Mouse (Mus musculus): ENCODE measurements around the gene Rnf31. TPM values are rescaled to one million over a fixed set of nuclear protein-coding genes. Genes with fewer than 3 reads are reported as not detected.

Rnf31 gene
- polyA plus RNA-seq, 1 experiment from 2014 or later = 12.7 TPM

DNA sequence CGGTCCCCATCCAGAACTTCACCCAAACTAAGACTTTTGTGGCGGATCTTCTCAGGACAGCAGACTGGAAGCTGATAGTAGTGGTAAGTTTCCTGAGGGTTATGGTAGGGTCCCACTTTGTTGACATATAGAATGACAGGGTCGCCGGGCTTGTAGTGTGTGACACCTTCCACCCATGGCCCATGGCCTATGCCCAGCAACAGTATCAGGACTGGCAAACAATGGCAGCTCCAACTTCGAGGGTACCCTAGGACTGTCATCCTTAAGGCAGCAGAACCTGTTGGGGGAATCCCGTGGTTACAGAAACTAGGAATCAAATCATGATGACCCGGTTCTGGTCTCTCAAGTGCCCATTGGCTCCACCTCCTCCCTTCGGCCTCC, 51.2 kb downstream of the Rnf31 start:
- WGBS = 21% methylated on average over 8 of the region's 8 CpGs
- H3K4me2 ChIP-seq (ENCODE audit: low read length) = peak overlapping the region; percentile 80
- peak overlapping the region; percentile 78 to 94 for H3K27ac ChIP-seq (replicated peaks in 1 of 2; ENCODE audit: control insufficient read depth in 1 of 2, insufficient read depth in 1 of 2, low read depth in 2 of 2, low read length in 2 of 2)
- no peaks in the 10 kb centered on the region for H3K9me3 ChIP-seq (ENCODE audit: control insufficient read depth, low read length)
- peak overlapping the region; percentile 61 to 70 for H3K4me3 ChIP-seq (ENCODE audit: control insufficient read depth in 1 of 2, insufficient read depth in 1 of 2, low read depth in 1 of 2, low read length in 2 of 2)
- H3K9ac ChIP-seq (ENCODE audit: low read length) = peak overlapping the region; percentile 81
- H3K27me3 ChIP-seq (ENCODE audit: control insufficient read depth, insufficient read depth, low read length) = no peaks in the 10 kb centered on the region
- H3K36me3 ChIP-seq (ENCODE audit: control insufficient read depth, insufficient read depth, low read length) = peaks cover 61% of the 10 kb centered on the region
- H3K4me1 ChIP-seq (ENCODE audit: control insufficient read depth in 2 of 2, insufficient read depth in 2 of 2, low read length in 2 of 2) = peaks cover 11 to 19% of the 10 kb centered on the region in 2 experiments
- ATAC-seq (ENCODE audit: insufficient number of reproducible peaks, insufficient read depth, low FRiP score, low read depth) = peak; percentile 25; the same call in 1 of the 2 replicates

DNA sequence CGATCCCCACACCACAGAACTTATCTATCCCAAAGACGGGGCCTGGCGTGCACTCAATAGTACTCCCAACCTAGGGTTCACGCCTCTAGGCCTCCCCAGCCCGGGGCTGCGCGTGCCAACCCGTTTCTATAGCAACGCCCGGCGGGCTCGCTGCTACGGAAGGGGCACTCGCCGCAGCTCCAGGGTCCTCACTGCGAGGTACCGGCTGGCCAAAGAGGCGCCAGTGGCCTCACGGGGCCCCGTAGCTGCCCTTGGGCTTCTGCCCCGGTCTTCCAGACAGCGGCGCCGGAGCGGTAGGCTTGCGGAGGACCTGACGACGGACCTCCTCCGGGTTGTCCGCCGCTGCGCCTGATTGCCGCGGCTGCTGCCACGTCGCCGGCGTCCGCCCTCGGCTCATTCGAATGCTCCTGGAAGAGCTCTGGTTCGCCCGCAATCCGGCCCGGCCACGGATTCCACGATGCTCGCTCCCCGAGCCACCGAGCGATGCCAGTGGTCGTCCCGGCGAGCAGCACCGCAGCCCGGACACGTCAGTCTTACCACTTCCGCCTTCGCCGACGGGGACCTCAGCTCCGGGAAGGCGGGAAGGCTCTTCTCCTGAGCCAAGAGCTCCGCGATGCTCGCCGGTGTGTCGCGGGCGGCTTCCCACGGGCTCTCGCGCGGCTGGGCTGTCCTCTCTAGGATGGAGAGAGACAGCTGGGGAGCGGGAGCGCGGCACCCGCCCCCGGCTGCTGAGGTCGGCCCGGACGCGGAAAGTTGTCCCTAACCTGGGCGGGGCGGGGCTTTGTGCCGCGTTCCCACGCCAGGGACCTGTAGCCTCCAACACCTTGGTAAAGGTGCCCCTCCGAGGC, 51.8 kb downstream of the Rnf31 start, which contains the start of gene Tm9sf1:
Gene Tm9sf1 (minus strand): TSS at position 747 of the 848 bp plus-strand sequence.
- Histone ChIP-seq H3K4me3 (ENCODE audit: control insufficient read depth in 1 of 2, insufficient read depth in 1 of 2, low read depth in 1 of 2, low read length in 2 of 2) (peak within 1 kb of the TSS; percentile 61 to 70), H3K4me1 (ENCODE audit: control insufficient read depth in 2 of 2, insufficient read depth in 2 of 2, low read length in 2 of 2) (peaks cover 11 to 19% of the 10 kb centered on the region in 2 experiments), H3K27me3 (ENCODE audit: control insufficient read depth, insufficient read depth, low read length) (no peaks in the 10 kb centered on the region), H3K9ac (ENCODE audit: low read length) (peak within 1 kb of the TSS; percentile 81), H3K27ac (replicated peaks in 1 of 2; ENCODE audit: control insufficient read depth in 1 of 2, insufficient read depth in 1 of 2, low read depth in 2 of 2, low read length in 2 of 2) (peak within 1 kb of the TSS; percentile 78 to 94), H3K9me3 (ENCODE audit: control insufficient read depth, low read length) (no peaks in the 10 kb centered on the region), H3K4me2 (ENCODE audit: low read length) (peak within 1 kb of the TSS; percentile 80), H3K36me3 (ENCODE audit: control insufficient read depth, insufficient read depth, low read length) (peaks cover 56% of the 10 kb centered on the region)
- under 1% methylated on average over 89 of the region's 89 CpGs for WGBS
- peak; percentile 82 for ATAC-seq (ENCODE audit: insufficient number of reproducible peaks, insufficient read depth, low FRiP score, low read depth)

- no peaks in the 10 kb centered on the region for H3K27me3 ChIP-seq (ENCODE audit: control insufficient read depth, insufficient read depth, low read length)
- ATAC-seq (ENCODE audit: insufficient number of reproducible peaks, insufficient read depth, low FRiP score, low read depth) = no peak
- peaks cover 11 to 19% of the 10 kb centered on the region in 2 experiments for H3K4me1 ChIP-seq (ENCODE audit: control insufficient read depth in 2 of 2, insufficient read depth in 2 of 2, low read length in 2 of 2)
- no peaks in the 10 kb centered on the region for H3K9me3 ChIP-seq (ENCODE audit: control insufficient read depth, low read length)
- 20% methylated on average over 17 of the region's 17 CpGs for WGBS
- peak overlapping the region; percentile 81 for H3K9ac ChIP-seq (ENCODE audit: low read length)
- peaks cover 45% of the 10 kb centered on the region for H3K36me3 ChIP-seq (ENCODE audit: control insufficient read depth, insufficient read depth, low read length)
- peak overlapping the region; percentile 80 for H3K4me2 ChIP-seq (ENCODE audit: low read length)
- peak overlapping the region; percentile 76 to 94 for H3K27ac ChIP-seq (replicated peaks in 1 of 2; ENCODE audit: control insufficient read depth in 1 of 2, insufficient read depth in 1 of 2, low read depth in 2 of 2, low read length in 2 of 2)
- H3K4me3 ChIP-seq (ENCODE audit: control insufficient read depth in 1 of 2, insufficient read depth in 1 of 2, low read depth in 1 of 2, low read length in 2 of 2) = peak overlapping the region; percentile 61 to 70
These were observed 52.9 kb downstream of the Rnf31 start for GRCm38 (mm10) chr14:55644261-55644888.

DNA sequence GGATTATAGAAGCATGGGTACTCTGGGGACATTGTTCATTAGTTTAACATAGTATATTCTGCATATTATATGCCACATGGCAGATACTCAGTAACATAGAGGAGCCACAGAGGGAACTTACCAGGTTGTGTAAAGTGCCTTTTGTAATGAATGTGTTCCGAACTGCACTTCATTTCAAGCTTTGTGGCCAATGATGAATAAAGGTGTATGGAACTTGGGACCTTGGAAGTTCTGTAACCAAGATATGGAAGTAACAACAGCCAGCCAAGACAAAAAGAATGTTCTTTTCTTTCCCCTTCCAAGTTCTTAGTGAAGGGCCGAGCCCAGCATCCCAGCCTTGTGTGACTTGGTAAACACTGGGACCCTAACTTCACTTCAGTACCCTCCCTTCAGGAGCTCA, 58.4 kb downstream of the Rnf31 start, which contains the start of gene Tssk4:
Gene Tssk4 (plus strand): TSS at position 301 of the 400 bp plus-strand sequence.
- H3K9ac ChIP-seq (ENCODE audit: low read length) = no peak within 1 kb of the TSS
- no peak for ATAC-seq (ENCODE audit: insufficient number of reproducible peaks, insufficient read depth, low FRiP score, low read depth)
- peaks cover 2 to 5% of the 10 kb centered on the region in 2 experiments; a peak in 3 of 4 replicates for H3K4me1 ChIP-seq (ENCODE audit: control insufficient read depth in 2 of 2, insufficient read depth in 2 of 2, low read length in 2 of 2)
- WGBS = 95% methylated on average over 2 of the region's 2 CpGs
- no peak within 1 kb of the TSS for H3K27ac ChIP-seq (replicated peaks in 1 of 2; ENCODE audit: control insufficient read depth in 1 of 2, insufficient read depth in 1 of 2, low read depth in 2 of 2, low read length in 2 of 2)
- no peak within 1 kb of the TSS for H3K4me3 ChIP-seq (ENCODE audit: control insufficient read depth in 1 of 2, insufficient read depth in 1 of 2, low read depth in 1 of 2, low read length in 2 of 2)
- no peak within 1 kb of the TSS for H3K4me2 ChIP-seq (ENCODE audit: low read length)
- H3K9me3 ChIP-seq (ENCODE audit: control insufficient read depth, low read length) = no peaks in the 10 kb centered on the region
- peaks cover 19% of the 10 kb centered on the region for H3K36me3 ChIP-seq (ENCODE audit: control insufficient read depth, insufficient read depth, low read length)
- H3K27me3 ChIP-seq (ENCODE audit: control insufficient read depth, insufficient read depth, low read length) = no peaks in the 10 kb centered on the region

DNA sequence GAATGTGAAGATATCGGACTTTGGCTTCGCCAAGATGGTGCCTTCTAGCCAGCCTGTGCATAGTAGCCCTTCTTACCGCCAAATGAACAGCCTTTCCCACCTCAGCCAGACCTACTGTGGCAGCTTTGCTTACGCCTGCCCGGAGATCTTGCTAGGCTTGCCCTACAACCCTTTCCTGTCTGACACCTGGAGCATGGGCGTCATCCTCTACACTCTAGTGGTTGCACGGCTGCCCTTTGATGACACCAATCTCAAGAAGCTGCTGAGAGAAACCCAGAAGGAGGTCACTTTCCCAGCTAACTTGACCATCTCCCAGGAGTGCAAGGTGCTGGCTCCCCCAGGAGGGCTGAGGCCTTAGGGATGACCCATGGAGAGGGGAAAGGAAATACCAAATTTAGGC, 60.0 kb downstream of the Rnf31 start:
- H3K27ac ChIP-seq (replicated peaks in 1 of 2; ENCODE audit: control insufficient read depth in 1 of 2, insufficient read depth in 1 of 2, low read depth in 2 of 2, low read length in 2 of 2) = no peak overlapping the region
- H3K36me3 ChIP-seq (ENCODE audit: control insufficient read depth, insufficient read depth, low read length) = peaks cover 11% of the 10 kb centered on the region
- H3K4me3 ChIP-seq (ENCODE audit: control insufficient read depth in 1 of 2, insufficient read depth in 1 of 2, low read depth in 1 of 2, low read length in 2 of 2) = no peak overlapping the region
- 71% methylated on average over 7 of the region's 7 CpGs for WGBS
- H3K9me3 ChIP-seq (ENCODE audit: control insufficient read depth, low read length) = no peaks in the 10 kb centered on the region
- no peak for ATAC-seq (ENCODE audit: insufficient number of reproducible peaks, insufficient read depth, low FRiP score, low read depth)
- no peak overlapping the region for H3K4me2 ChIP-seq (ENCODE audit: low read length)
- no peak overlapping the region for H3K9ac ChIP-seq (ENCODE audit: low read length)
- no peaks in the 10 kb centered on the region for H3K27me3 ChIP-seq (ENCODE audit: control insufficient read depth, insufficient read depth, low read length)
- H3K4me1 ChIP-seq (ENCODE audit: control insufficient read depth in 2 of 2, insufficient read depth in 2 of 2, low read length in 2 of 2) = no peaks in the 10 kb centered on the region; a peak in 1 of 4 replicates

Other genes starting within 250 kb of the Rnf31 start
- 43.4 and 54.1 TPM in 2 replicates for gene Dhrs4, start 113.0 kb upstream of the Rnf31 start, polyA plus RNA-seq (2014; fragmentation: Nextera tagmentation; extraction: Ambion mirVana)
- 1.6 and 2.9 TPM in 2 replicates for gene Carmil3, start 101.1 kb upstream of the Rnf31 start, polyA plus RNA-seq (2014; fragmentation: Nextera tagmentation; extraction: Ambion mirVana)
- gene Cpne6, start 81.3 kb upstream of the Rnf31 start, polyA plus RNA-seq (2014; fragmentation: Nextera tagmentation; extraction: Ambion mirVana) = 0.12 and 0.36 TPM in 2 replicates
- not detected in 2 replicates for gene Nrl, start 66.7 kb upstream of the Rnf31 start, polyA plus RNA-seq (2014; fragmentation: Nextera tagmentation; extraction: Ambion mirVana)
- gene Pck2, start 51.4 kb upstream of the Rnf31 start, polyA plus RNA-seq (2014; fragmentation: Nextera tagmentation; extraction: Ambion mirVana) = 35.1 TPM in 2 replicates
- 68.1 and 74.1 TPM in 2 replicates for gene Dcaf11, start 31.7 kb upstream of the Rnf31 start, polyA plus RNA-seq (2014; fragmentation: Nextera tagmentation; extraction: Ambion mirVana)
- gene A730061H03Rik, start 31.3 kb upstream of the Rnf31 start, polyA plus RNA-seq (2014; fragmentation: Nextera tagmentation; extraction: Ambion mirVana) = not detected in 2 replicates
- 97.6 and 102 TPM in 2 replicates for gene Fitm1, start 16.1 kb upstream of the Rnf31 start, polyA plus RNA-seq (2014; fragmentation: Nextera tagmentation; extraction: Ambion mirVana)
- 224 and 250 TPM in 2 replicates for gene Psme1, start 13.6 kb upstream of the Rnf31 start, polyA plus RNA-seq (2014; fragmentation: Nextera tagmentation; extraction: Ambion mirVana)
- gene Emc9, start 6.4 kb upstream of the Rnf31 start, polyA plus RNA-seq (2014; fragmentation: Nextera tagmentation; extraction: Ambion mirVana) = 22.6 and 22.7 TPM in 2 replicates
- gene Psme2, start 595 bp upstream of the Rnf31 start, polyA plus RNA-seq (2014; fragmentation: Nextera tagmentation; extraction: Ambion mirVana) = 225 and 229 TPM in 2 replicates
- gene Irf9, start 11.9 kb downstream of the Rnf31 start, polyA plus RNA-seq (2014; fragmentation: Nextera tagmentation; extraction: Ambion mirVana) = 9.8 and 10.1 TPM in 2 replicates
- gene Rec8, start 26.3 kb downstream of the Rnf31 start, polyA plus RNA-seq (2014; fragmentation: Nextera tagmentation; extraction: Ambion mirVana) = 7.1 and 10.2 TPM in 2 replicates
- 65.7 and 68.4 TPM in 2 replicates for gene Ipo4, start 44.2 kb downstream of the Rnf31 start, polyA plus RNA-seq (2014; fragmentation: Nextera tagmentation; extraction: Ambion mirVana)
- gene Gm49378, start 46.2 kb downstream of the Rnf31 start, polyA plus RNA-seq (2014; fragmentation: Nextera tagmentation; extraction: Ambion mirVana) = 1.8 and 2.5 TPM in 2 replicates
- gene Tm9sf1, start 52.1 kb downstream of the Rnf31 start, polyA plus RNA-seq (2014; fragmentation: Nextera tagmentation; extraction: Ambion mirVana) = 86.6 and 90.0 TPM in 2 replicates
- 0.35 and 0.46 TPM in 2 replicates for gene Tssk4, start 58.5 kb downstream of the Rnf31 start, polyA plus RNA-seq (2014; fragmentation: Nextera tagmentation; extraction: Ambion mirVana)
- 99.2 and 100 TPM in 2 replicates for gene Mdp1, start 68.8 kb downstream of the Rnf31 start, polyA plus RNA-seq (2014; fragmentation: Nextera tagmentation; extraction: Ambion mirVana)
- gene Gmpr2, start 80.2 kb downstream of the Rnf31 start, polyA plus RNA-seq (2014; fragmentation: Nextera tagmentation; extraction: Ambion mirVana) = 40.6 and 40.9 TPM in 2 replicates
- gene Nedd8, start 80.4 kb downstream of the Rnf31 start, polyA plus RNA-seq (2014; fragmentation: Nextera tagmentation; extraction: Ambion mirVana) = 511 and 563 TPM in 2 replicates
- 28.7 and 31.6 TPM in 2 replicates for gene Tinf2, start 90.1 kb downstream of the Rnf31 start, polyA plus RNA-seq (2014; fragmentation: Nextera tagmentation; extraction: Ambion mirVana)
- 0.13 and 0.14 TPM in 2 replicates for gene Tgm1, start 122.2 kb downstream of the Rnf31 start, polyA plus RNA-seq (2014; fragmentation: Nextera tagmentation; extraction: Ambion mirVana)
- gene Rabggta, start 130.6 kb downstream of the Rnf31 start, polyA plus RNA-seq (2014; fragmentation: Nextera tagmentation; extraction: Ambion mirVana) = 20.1 and 20.5 TPM in 2 replicates
- 59.8 and 70.6 TPM in 2 replicates for gene Dhrs1, start 154.0 kb downstream of the Rnf31 start, polyA plus RNA-seq (2014; fragmentation: Nextera tagmentation; extraction: Ambion mirVana)
- 21.3 and 25.2 TPM in 2 replicates for gene Nop9, start 154.0 kb downstream of the Rnf31 start, polyA plus RNA-seq (2014; fragmentation: Nextera tagmentation; extraction: Ambion mirVana)
- gene Cideb, start 166.8 kb downstream of the Rnf31 start, polyA plus RNA-seq (2014; fragmentation: Nextera tagmentation; extraction: Ambion mirVana) = 1.5 and 1.6 TPM in 2 replicates
- 0.24 and 0.27 TPM in 2 replicates for gene Ltb4r2, start 169.7 kb downstream of the Rnf31 start, polyA plus RNA-seq (2014; fragmentation: Nextera tagmentation; extraction: Ambion mirVana)
- gene Ltb4r1, start 174.3 kb downstream of the Rnf31 start, polyA plus RNA-seq (2014; fragmentation: Nextera tagmentation; extraction: Ambion mirVana) = 0.28 and 0.62 TPM in 2 replicates
- 14.8 and 17.7 TPM in 2 replicates for gene Adcy4, start 192.4 kb downstream of the Rnf31 start, polyA plus RNA-seq (2014; fragmentation: Nextera tagmentation; extraction: Ambion mirVana)
- gene Ripk3, start 197.2 kb downstream of the Rnf31 start, polyA plus RNA-seq (2014; fragmentation: Nextera tagmentation; extraction: Ambion mirVana) = 13.6 and 16.1 TPM in 2 replicates
- gene Nfatc4, start 231.4 kb downstream of the Rnf31 start, polyA plus RNA-seq (2014; fragmentation: Nextera tagmentation; extraction: Ambion mirVana) = 7.6 and 11.0 TPM in 2 replicates